Mouse (Mus musculus) stomach, embryonic 15.5 days (tissue): ENCODE results near the gene Cd3eap. TPM values are rescaled to one million over a fixed set of nuclear protein-coding genes. Genes with fewer than 3 reads are reported as not detected.

Experiments
- ATAC-seq: fragments of 200-750 bp; cut with Nextera tagmentation; 2 replicates; pipeline ENCODE4 v1.8.0; 2017; ENCODE audit warnings: low read depth, moderate number of reproducible peaks, moderate TSS enrichment; ENCODE audit not compliant: insufficient read depth, low FRiP score
- H3K27ac ChIP-seq: fragments of 300-500 bp; sonication (generic); 2 replicates; pipeline ENCODE4 v1.5.1; 2015; ENCODE audit warnings: mild to moderate bottlenecking, inconsistent platforms
- H3K27me3 ChIP-seq: fragments of 300-500 bp; sonication (generic); replicated peaks from 2 replicates; pipeline ENCODE4 v1.6.1; 2015; ENCODE audit warnings: inconsistent platforms
- H3K36me3 ChIP-seq: fragments of 300-500 bp; sonication (generic); 2 replicates; pipeline ENCODE4 v1.6.1; 2015; ENCODE audit warnings: inconsistent platforms
- H3K4me1 ChIP-seq: fragments of 300-500 bp; sonication (generic); 2 replicates; pipeline ENCODE4 v1.6.1; 2015; ENCODE audit warnings: inconsistent platforms
- H3K4me2 ChIP-seq: fragments of 300-500 bp; sonication (generic); 2 replicates; pipeline ENCODE4 v1.6.1; 2015; ENCODE audit warnings: mild to moderate bottlenecking, inconsistent platforms
- H3K4me3 ChIP-seq: fragments of 300-500 bp; sonication (generic); replicated peaks from 2 replicates; pipeline ENCODE4 v1.5.1; 2015; ENCODE audit warnings: inconsistent platforms
- H3K9ac ChIP-seq: fragments of 300-500 bp; sonication (generic); 2 replicates; pipeline ENCODE4 v1.6.1; 2015; ENCODE audit warnings: inconsistent platforms
- H3K9me3 ChIP-seq: fragments of 300-500 bp; sonication (generic); 2 replicates; pipeline ENCODE4 v1.6.1; 2016; ENCODE audit warnings: inconsistent platforms
- WGBS: fragments of 180-500 bp; shearing (Covaris S2); methylation state at CpG from one replicate; pipeline ENCODE4 v1.1.7; 2015; 5-methylcytosine and 5-hydroxymethylcytosine counted together
- polyA plus RNA-seq: library from polyadenylated mRNA; unstranded; fragments of >200 nt; fragmentation: Nextera tagmentation; extraction: Ambion mirVana; gene quantifications from 2 replicates; pipeline ENCODE4 v1.2.1, GENCODE M21; 2015

Cd3eap gene
- polyA plus RNA-seq, 1 experiment from 2014 or later, result 26.1 TPM

GRCm38 (mm10) chr7:19326359-19326758 is 32.9 kb downstream of the Cd3eap start:
- peak overlapping the region; percentile 82 for H3K27ac ChIP-seq
- under 1% methylated on average over 18 of the region's 20 CpGs for WGBS
- no peak overlapping the region for H3K9ac ChIP-seq
- peak overlapping the region; percentile 70 for H3K4me2 ChIP-seq
- H3K4me1 ChIP-seq, result peaks cover 19% of the 10 kb centered on the region
- H3K36me3 ChIP-seq, result no peaks in the 10 kb centered on the region
- H3K27me3 ChIP-seq, result no peaks in the 10 kb centered on the region
- ATAC-seq, result peak; percentile 73
- peak overlapping the region; percentile 41 for H3K4me3 ChIP-seq
- no peaks in the 10 kb centered on the region for H3K9me3 ChIP-seq

DNA sequence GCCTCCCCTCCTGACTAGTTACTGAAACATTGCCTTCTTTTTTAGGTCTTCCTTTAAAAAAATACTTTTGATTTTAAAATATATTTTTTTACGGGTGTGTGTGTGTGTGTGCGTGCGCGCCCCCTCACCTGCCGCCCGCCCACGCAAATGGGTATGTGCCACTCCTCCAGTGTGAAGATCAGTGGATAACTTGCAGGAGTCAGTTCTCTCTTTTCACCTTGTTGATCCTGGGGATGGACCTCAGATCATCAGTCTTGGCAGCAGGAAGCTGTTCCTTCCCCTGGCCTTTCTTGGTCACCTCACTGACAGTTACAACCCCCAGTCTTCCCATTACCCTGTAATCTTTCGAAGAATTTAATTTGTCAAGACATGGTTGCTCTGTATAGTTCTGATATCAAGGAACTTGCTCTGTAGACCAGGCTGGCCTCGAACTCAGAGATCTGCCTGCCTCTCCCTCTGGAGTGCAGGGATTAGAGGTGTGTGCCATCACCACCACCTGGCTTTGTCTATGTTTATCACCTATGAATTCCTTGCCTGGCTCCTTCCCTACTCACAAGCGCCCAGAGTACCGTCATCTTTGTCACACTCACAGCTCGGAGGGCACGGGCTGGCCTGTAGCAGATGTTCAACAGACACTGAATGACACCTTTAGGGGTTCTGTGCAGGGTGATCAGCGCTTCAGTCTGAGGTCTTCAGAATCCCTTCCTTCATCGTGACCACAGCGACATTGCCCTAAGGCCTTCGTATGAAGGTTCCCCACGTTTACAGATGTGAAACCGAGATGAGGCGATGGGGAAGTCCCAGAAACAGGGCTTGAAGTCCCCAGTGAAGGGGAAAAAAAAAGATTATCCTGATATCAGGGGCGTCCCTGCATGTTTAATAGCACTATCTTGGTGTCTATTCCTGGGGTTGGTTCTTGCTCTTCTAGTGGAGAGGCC is 33.8 kb downstream of the Cd3eap start:
- WGBS, result 71% methylated on average over 21 of the region's 21 CpGs
- Histone ChIP-seq H3K36me3 (no peaks in the 10 kb centered on the region), H3K4me3 (peak overlapping the region; percentile 41; the same call in 1 of the 2 replicates), H3K27ac (no peak overlapping the region), H3K4me2 (peak overlapping the region; percentile 70), H3K27me3 (no peaks in the 10 kb centered on the region), H3K9ac (no peak overlapping the region), H3K4me1 (peaks cover 24% of the 10 kb centered on the region), H3K9me3 (no peaks in the 10 kb centered on the region)
- ATAC-seq, result no peak

GRCm38 (mm10) chr7:19324221-19324620 is 35.1 kb downstream of the Cd3eap start:
- no peak for ATAC-seq
- H3K9ac ChIP-seq, result no peak overlapping the region

GRCm38 (mm10) chr7:19322489-19322888 is 36.8 kb downstream of the Cd3eap start:
- Histone ChIP-seq H3K9ac (no peak overlapping the region), H3K36me3 (no peaks in the 10 kb centered on the region), H3K4me3 (no peak overlapping the region), H3K4me2 (no peak overlapping the region), H3K4me1 (peaks cover 30% of the 10 kb centered on the region), H3K27ac (peak overlapping the region; percentile 31; the same call in 1 of the 2 replicates), H3K27me3 (no peaks in the 10 kb centered on the region), H3K9me3 (no peaks in the 10 kb centered on the region)
- ATAC-seq, result no peak
- 34% methylated on average over 9 of the region's 9 CpGs for WGBS

More at GRCm38 (mm10) chr7:19324221-19324620, 35.1 kb downstream of the Cd3eap start:
- Histone ChIP-seq H3K4me1 (peaks cover 34% of the 10 kb centered on the region), H3K4me3 (no peak overlapping the region), H3K36me3 (no peaks in the 10 kb centered on the region), H3K27ac (no peak overlapping the region), H3K27me3 (no peaks in the 10 kb centered on the region), H3K9me3 (no peaks in the 10 kb centered on the region), H3K4me2 (no peak overlapping the region)
- WGBS, result 81% methylated on average over 11 of the region's 11 CpGs

DNA sequence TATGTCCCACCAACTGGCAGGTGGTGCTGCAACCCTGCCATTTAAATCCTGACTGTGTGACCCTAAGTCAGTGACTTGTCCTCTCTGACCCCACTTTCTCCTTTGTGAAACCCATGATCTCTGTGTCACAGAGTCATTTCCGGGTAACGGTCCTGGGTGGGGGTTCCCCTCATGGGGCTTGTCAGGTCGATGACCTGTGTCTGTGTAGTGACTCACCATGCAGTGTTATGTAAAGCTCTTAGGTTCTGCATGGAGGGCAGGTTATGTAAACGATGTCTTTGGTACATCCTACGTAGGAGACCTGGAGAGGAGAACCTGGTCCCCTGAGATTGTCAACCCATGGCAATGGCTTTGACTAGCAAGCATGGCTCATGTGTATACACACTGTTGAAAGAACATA is 37.8 kb downstream of the Cd3eap start:
- no peak for ATAC-seq
- Histone ChIP-seq H3K4me2 (no peak overlapping the region), H3K4me3 (no peak overlapping the region), H3K9ac (no peak overlapping the region), H3K27me3 (no peaks in the 10 kb centered on the region), H3K36me3 (no peaks in the 10 kb centered on the region), H3K27ac (no peak overlapping the region), H3K4me1 (peaks cover 23% of the 10 kb centered on the region), H3K9me3 (no peaks in the 10 kb centered on the region)
- 39% methylated on average over 5 of the region's 5 CpGs for WGBS

GRCm38 (mm10) chr7:19320637-19321036 is 38.6 kb downstream of the Cd3eap start:
- WGBS, result 40% methylated on average over 7 of the region's 7 CpGs
- H3K4me3 ChIP-seq, result peak overlapping the region; percentile 50
- no peak for ATAC-seq

DNA sequence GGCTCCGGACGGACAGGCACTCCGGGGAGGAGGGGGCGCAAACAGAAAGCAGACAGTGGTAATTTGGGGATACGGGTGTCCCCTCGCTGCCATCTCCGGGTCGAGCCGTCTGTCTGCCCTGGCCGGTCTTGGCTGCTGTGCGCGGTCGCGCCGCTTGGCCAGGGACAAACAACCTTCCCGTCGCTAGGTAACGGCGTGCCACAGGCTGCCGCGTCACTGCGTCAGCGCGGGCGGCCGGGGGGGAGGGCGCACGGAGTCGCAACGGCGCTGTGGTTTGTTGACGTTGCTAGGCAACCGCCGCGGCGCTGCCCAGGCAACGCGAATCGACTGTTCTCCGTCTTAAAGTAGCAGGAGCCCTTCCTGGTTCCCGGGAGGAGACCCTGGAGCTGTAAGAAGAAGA is 39.4 kb downstream of the Cd3eap start:
- H3K27ac ChIP-seq, result no peak overlapping the region; the same call in 1 of the 2 replicates
- H3K27me3 ChIP-seq, result 0 out of 2 replicates have a peak, but pooled peaks cover 5% of the 10 kb centered on the region

More at GRCm38 (mm10) chr7:19320637-19321036, 38.6 kb downstream of the Cd3eap start:
- Histone ChIP-seq H3K4me1 (peaks cover 16% of the 10 kb centered on the region), H3K27ac (no peak overlapping the region), H3K9me3 (no peaks in the 10 kb centered on the region), H3K9ac (no peak overlapping the region), H3K27me3 (0 out of 2 replicates have a peak, but pooled peaks cover 5% of the 10 kb centered on the region), H3K4me2 (peak overlapping the region; percentile 90), H3K36me3 (no peaks in the 10 kb centered on the region)

DNA sequence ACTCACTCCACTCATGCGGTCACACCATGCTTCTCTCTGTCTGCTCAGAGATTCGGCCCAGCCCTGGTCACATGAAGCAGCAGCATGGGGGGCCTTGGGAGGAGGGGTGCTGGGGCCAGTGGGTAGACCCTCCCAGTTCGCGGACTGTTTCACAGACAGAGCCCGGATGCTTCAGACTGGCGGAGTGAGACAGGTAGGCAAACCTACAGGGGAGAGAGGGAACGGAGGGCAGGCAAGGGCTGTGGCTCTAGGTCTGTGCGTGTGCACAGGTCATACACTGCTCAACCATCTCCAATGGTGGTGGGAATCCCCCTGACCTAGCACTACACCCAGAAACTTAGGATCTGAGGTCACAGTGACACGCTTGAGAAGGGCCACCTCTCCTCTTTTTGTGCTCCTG is 39.8 kb downstream of the Cd3eap start:
- H3K27me3 ChIP-seq, result 0 out of 2 replicates have a peak, but pooled peaks cover 5% of the 10 kb centered on the region
- 16% methylated on average over 9 of the region's 9 CpGs for WGBS

More for the DNA sequence above, 39.4 kb downstream of the Cd3eap start:
- 0% methylated on average over 41 of the region's 41 CpGs for WGBS
- no peaks in the 10 kb centered on the region for H3K36me3 ChIP-seq
- H3K4me2 ChIP-seq, result peak overlapping the region; percentile 90
- peak; percentile 88 for ATAC-seq
- peaks cover 16% of the 10 kb centered on the region for H3K4me1 ChIP-seq
- no peaks in the 10 kb centered on the region for H3K9me3 ChIP-seq
- peak overlapping the region; percentile 50 for H3K4me3 ChIP-seq
- 0 out of 2 replicates have a peak overlapping the region, but pooled peaks have one; percentile 12 for H3K9ac ChIP-seq

DNA sequence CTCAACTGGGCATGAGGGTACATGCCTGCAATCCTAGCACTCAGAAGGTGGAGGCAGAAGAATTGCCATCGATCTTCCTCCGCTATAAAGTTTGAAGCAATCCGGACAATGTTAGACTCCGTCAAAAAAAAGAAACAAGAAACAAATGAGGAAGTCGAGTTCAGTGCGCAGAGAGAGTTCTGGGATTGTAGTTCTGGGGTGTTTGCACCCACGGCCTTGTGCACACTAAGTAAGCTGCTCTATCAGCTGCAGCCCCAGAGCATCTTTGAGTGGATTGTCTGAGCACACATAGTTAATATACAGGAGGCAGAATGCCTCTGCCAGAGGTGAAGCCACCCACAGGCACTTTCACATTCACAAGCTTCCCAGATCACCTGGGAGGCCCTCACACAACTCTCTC is 40.6 kb downstream of the Cd3eap start:
- 62% methylated on average over 7 of the region's 7 CpGs for WGBS
- no peak for ATAC-seq
- Histone ChIP-seq H3K27me3 (0 out of 2 replicates have a peak, but pooled peaks cover 10% of the 10 kb centered on the region), H3K4me3 (no peak overlapping the region), H3K4me1 (peaks cover 16% of the 10 kb centered on the region), H3K4me2 (no peak overlapping the region), H3K9ac (no peak overlapping the region), H3K9me3 (no peaks in the 10 kb centered on the region), H3K36me3 (no peaks in the 10 kb centered on the region), H3K27ac (no peak overlapping the region)

More for the DNA sequence above, 39.8 kb downstream of the Cd3eap start:
- Histone ChIP-seq H3K9ac (0 out of 2 replicates have a peak overlapping the region, but pooled peaks have one; percentile 12), H3K4me2 (peak overlapping the region; percentile 90), H3K4me1 (peaks cover 16% of the 10 kb centered on the region), H3K27ac (no peak overlapping the region; the same call in 1 of the 2 replicates), H3K36me3 (no peaks in the 10 kb centered on the region), H3K4me3 (peak overlapping the region; percentile 50), H3K9me3 (no peaks in the 10 kb centered on the region)
- ATAC-seq, result peak; percentile 59; the same call in 1 of the 2 replicates

DNA sequence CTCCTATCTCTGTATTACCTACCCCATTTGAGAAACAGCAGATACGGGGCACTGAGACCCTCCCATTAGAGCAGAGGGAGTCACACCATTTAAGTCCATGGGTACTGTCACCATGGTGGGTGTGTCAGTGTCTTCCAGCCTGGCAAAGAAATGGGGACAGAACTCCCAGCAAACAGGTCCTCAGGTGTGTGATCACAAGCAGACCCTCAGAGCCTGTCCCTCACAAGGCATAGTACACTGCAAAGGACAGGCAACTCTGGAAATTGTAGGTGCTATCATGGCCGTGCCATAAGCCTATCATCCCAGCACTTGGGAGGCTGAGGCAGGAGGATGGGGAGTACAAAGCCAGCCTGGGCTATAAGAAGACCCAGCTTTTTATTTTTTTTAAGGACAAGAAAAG is 41.1 kb downstream of the Cd3eap start:
- WGBS, result 63% methylated on average over 2 of the region's 2 CpGs
- H3K9me3 ChIP-seq, result no peaks in the 10 kb centered on the region
- no peak overlapping the region for H3K4me2 ChIP-seq
- no peak overlapping the region for H3K27ac ChIP-seq
- peaks cover 16% of the 10 kb centered on the region for H3K4me1 ChIP-seq
- no peak overlapping the region for H3K9ac ChIP-seq
- H3K36me3 ChIP-seq, result no peaks in the 10 kb centered on the region
- H3K4me3 ChIP-seq, result no peak overlapping the region
- H3K27me3 ChIP-seq, result 0 out of 2 replicates have a peak, but pooled peaks cover 10% of the 10 kb centered on the region
- ATAC-seq, result no peak

DNA sequence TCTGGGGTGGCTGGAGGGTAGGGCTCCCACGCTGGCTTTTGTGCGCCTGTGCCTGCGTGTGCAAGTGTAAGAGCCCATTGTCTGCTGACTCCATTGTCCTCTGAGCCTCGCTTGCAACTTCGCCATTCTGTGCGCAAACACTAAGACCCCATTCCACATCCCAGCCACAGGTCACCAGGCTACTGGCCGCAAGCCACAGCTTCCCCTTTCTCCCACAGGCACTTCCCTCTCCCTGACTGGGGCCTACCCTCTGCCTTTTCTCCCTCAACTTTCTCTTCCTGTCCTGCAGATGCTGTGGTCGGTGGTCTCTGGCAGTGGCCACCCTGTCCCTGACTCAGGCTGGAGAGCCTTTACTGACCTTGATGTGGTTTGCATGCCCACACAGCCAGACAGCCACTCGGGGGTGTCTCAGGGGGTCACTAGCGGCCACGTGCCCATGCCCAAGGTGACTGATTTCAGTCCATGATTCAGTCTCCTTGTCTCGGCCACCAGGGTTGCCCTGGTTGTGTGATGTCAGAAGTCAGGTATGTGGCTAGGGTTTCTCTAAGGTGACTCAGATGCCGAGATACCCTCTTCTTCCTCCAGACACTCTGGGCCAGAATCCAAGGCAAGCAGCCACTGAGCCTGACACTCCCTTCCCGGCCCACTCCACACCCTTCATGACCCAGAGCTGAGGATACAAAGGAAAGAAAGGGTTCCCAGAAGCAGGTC is 42.7 kb downstream of the Cd3eap start:
- no peaks in the 10 kb centered on the region for H3K9me3 ChIP-seq
- no peak overlapping the region for H3K4me3 ChIP-seq
- no peak overlapping the region for H3K9ac ChIP-seq
- H3K36me3 ChIP-seq, result no peaks in the 10 kb centered on the region
- H3K27ac ChIP-seq, result no peak overlapping the region
- ATAC-seq, result no peak
- no peak overlapping the region for H3K4me2 ChIP-seq
- peaks cover 16% of the 10 kb centered on the region for H3K4me1 ChIP-seq
- 47% methylated on average over 14 of the region's 14 CpGs for WGBS
- 0 out of 2 replicates have a peak, but pooled peaks cover 10% of the 10 kb centered on the region for H3K27me3 ChIP-seq
